Mouse (Mus musculus): ENCODE results near the gene Tlr8.

The Tlr8 gene

GRCm38 (mm10) chrX:167208506-167208820 is 55.7 kb downstream of the Tlr8 start:
- in situ Hi-C loops (cut with MboI; ENCODE audit: unreplicated experiment in 2 of 2): loop anchor here (10.0 kb wide), 2 partner anchors 104 to 194 kb away; no protein-coding TSS in a partner anchor

GRCm38 (mm10) chrX:167207741-167208505 is 56.2 kb downstream of the Tlr8 start:
- in situ Hi-C loops (cut with MboI; ENCODE audit: unreplicated experiment in 2 of 2): loop anchor here (10.0 kb wide), 2 partner anchors 103 to 193 kb away; no protein-coding TSS in a partner anchor

DNA sequence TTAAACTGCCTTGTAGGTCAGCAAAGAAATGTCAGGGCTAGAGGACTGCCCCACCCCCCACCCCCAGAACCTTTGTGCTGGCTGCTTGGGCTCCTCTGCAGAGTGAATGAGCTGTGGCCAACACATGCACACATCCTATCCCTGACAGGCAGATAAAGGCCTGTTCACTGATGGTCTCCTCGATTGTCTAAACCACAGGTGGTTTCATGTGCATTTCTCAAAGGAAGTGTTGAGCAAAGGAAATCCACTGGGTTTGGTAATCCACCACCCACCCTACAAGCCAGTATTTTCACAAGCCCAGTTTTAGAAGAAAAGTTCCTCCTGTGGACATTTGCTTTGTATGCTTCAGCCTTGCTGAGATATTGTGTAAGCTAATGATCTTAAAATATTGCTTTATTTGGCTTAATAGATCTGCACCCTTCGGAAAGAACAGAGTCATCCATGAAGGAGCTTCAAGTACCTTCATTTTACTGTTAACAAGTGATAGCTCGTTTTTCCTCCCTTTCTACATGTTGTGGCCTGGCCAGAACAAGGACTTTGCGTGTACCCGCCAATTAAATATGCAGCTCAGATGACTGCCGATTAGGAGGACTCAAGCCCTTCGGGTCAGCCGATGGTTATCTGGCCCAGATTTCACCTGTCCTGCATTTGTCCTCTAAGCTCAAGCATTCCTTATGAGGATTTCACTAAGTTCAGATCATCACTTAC is 58.2 kb downstream of the Tlr8 start:
- in situ Hi-C loops (cut with MboI; ENCODE audit: unreplicated experiment in 2 of 2): loop anchor here (10.0 kb wide), 2 partner anchors 101 to 191 kb away; no protein-coding TSS in a partner anchor

DNA sequence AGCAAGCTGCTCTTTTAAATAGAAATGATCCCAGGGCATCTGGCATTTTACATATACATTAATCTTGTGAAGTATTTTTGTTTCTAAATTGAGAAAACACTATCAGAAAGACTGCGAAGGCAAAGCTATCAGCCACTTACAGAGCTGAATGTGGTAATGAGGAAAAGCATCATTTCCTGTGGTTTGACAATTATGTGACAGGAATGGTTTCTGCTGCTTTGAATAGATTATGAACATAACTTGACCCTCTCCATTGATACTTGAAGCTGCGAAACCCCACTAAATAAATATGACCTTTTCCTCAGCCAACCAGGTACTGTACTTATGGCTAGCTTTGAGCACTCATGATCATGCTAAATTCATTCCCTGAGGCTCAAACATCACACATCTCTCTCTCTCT is 62.8 kb downstream of the Tlr8 start:
- in situ Hi-C loops (cut with MboI; ENCODE audit: unreplicated experiment in 2 of 2): loop anchor here (10.0 kb wide), 2 partner anchors 97 to 187 kb away; no protein-coding TSS in a partner anchor

DNA sequence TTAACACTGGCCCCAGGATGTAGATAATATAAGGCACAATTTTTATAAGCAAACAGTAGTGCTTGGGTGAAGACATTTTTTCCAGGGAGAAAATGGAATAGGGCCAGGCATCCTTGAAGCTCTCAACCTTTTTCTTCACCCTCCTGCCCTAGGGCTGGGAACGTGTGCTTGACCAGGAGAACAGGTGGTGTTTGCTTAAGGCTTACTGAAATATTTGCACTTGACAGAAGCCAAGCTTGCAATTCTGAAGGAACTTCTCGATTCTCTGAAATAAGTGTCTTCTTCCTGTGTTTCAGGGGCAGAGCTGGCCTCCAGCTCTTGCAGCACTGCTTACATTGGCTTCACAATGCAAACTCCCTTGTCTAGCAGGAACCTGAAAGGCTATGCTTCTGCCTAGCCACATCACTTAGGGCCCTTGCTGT is 68.9 kb downstream of the Tlr8 start:
- in situ Hi-C loops (cut with MboI; ENCODE audit: unreplicated experiment in 2 of 2): no loop called here

Data from v-Abl transformed pro-B cells (cell line).